ENCODE assay signal across 8 mouse cellular contexts in genomic region chr13:28886691-28887090, GRCm38 (mm10).
A peak's percentile ranks its signal among the peaks of the same experiment; 100 is the strongest.
DNase-seq lines count a peak whose midpoint lies in the region; ATAC-seq lines count a peak whose summit lies in the region.
"Had no signal": no experiment of that assay in that cellular context is flagged by ENCODE, and none has a peak within 500 bp of the region (broad histone marks: within the 10 kb centered on the region; RNA-seq: fewer than 3 reads in every experiment).

No protein-coding gene starts in this region.

- H3K27me3 ChIP-seq in embryonic facial prominence, embryonic 12.5 days = peaks cover 16% of the 10 kb centered on the region; the same call in 1 of the 2 replicates

- ATAC-seq in embryonic facial prominence, embryonic 12.5 days (ENCODE audit: insufficient number of reproducible peaks, insufficient read depth, low FRiP score, low TSS enrichment) = no peak

- H3K4me3 ChIP-seq in embryonic facial prominence, embryonic 12.5 days = peak overlapping the region; percentile 9

- intact Hi-C loops in heart, postnatal 25 days (cut with DNase I) = no loop called here

- peak; percentile 70 for DNase-seq in ZHBTc4 (ENCODE audit: low read depth, low spot score)
- peak; percentile 6 for DNase-seq in heart, postnatal 25 days (ENCODE audit: low spot score)
- DNase-seq in lung, postnatal 4 days = peak; percentile 35 to 51
- peak; percentile 46 to 57 for DNase-seq in thymus, postnatal 36 days
- no peak for DNase-seq in layer of hippocampus, adult 9-10 months (ENCODE audit: low spot score)
- DNase-seq in c-Kit-positive CD71-positive TER-119-positive erythroid progenitor cells, embryonic 14.5 days (ENCODE audit: low spot score) = no peak

- WGBS in embryonic facial prominence, embryonic 12.5 days = 8% methylated on average over 11 of the region's 11 CpGs

- no peaks in the 10 kb centered on the region for H3K36me3 ChIP-seq in embryonic facial prominence, embryonic 12.5 days

- H3K9me3 ChIP-seq in embryonic facial prominence, embryonic 12.5 days = no peaks in the 10 kb centered on the region

- peak overlapping the region; percentile 33 for H3K4me2 ChIP-seq in embryonic facial prominence, embryonic 12.5 days (replicated peaks)

- no peak overlapping the region for H3K27ac ChIP-seq in embryonic facial prominence, embryonic 12.5 days
- H3K27ac ChIP-seq: liver, embryonic 14.5 days had no signal

- no peak overlapping the region for H3K9ac ChIP-seq in embryonic facial prominence, embryonic 12.5 days
- H3K9ac ChIP-seq: liver, embryonic 14.5 days had no signal

- peaks cover 23% of the 10 kb centered on the region for H3K4me1 ChIP-seq in embryonic facial prominence, embryonic 12.5 days

Comparison
In these comparisons a context has a peak if more than half of its experiments do, and no peak if none do; other contexts are left out.
1. DNase-seq: peak in ZHBTc4 (single experiment), heart, postnatal 25 days (single experiment), lung, postnatal 4 days (2 of 2) and thymus, postnatal 36 days (2 of 2); none in layer of hippocampus, adult 9-10 months (single experiment) and c-Kit-positive CD71-positive TER-119-positive erythroid progenitor cells, embryonic 14.5 days (single experiment).